Mouse (Mus musculus): ENCODE data around the gene Ubl5. TPM values are rescaled to one million over a fixed set of nuclear protein-coding genes. Genes with fewer than 3 reads are reported as not detected.
A peak's percentile ranks its signal among the peaks of the same experiment; 100 is the strongest.
"Not testable (repeated sequence)": the region's sequence is repeated elsewhere in the genome, so short reads cannot be mapped to it uniquely, and the experiment has no call there.

Gene Ubl5
- polyA plus RNA-seq (2017; shearing (Covaris generic)) = 100 to 1,000 TPM; 323 to 416 (median 337) TPM

DNA sequence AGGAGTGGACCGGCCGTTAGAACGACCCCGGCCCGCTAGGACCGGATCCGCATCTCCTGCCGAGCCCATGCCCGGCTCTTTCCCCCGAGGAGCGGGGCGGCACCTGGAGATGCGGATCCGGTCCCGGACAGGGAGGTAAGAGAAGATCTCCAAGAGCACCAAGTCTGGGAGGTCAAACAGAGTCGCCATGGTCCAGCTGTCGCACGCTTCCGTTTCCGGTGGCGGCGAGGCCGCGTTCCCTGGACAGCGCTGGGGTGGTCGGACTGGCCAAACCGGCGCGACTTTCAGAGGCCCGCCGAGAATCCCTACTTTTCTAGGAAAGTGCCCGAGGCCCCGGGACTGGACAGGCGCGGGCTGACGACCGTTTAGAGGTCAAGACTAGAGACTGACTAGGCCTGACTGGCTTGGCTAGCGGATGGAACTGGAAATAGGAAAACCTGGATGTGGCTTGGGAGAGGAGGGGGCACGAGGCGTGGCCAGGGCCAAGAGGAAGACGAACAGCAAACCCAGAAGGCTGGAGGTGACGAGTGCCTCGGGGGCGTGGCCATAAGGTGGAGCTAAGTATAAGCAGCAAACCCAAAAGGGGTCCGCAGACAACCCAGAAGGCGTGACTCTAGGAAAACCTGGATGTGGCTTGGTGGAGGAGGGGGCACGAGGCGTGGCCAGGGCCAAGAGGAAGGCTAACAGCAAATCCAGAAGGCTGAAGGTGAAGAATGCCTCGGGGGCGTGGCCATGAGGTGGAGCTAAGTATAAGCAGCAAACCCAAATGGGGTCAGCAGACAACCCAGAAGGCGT lies at the start of gene Ubl5:
Ubl5 (plus strand) TSS at position 778 of the 795 bp plus-strand sequence.
- no peak for ATAC-seq

GRCm38 (mm10) chr9:20601270-20601669 lies 41.4 kb upstream of the Ubl5 start:
- no peak for ATAC-seq

- ATAC-seq = no peak
Measured at GRCm38 (mm10) chr9:20606269-20606668, 36.4 kb upstream of the Ubl5 start.

GRCm38 (mm10) chr9:20607100-20607974 lies 35.3 kb upstream of the Ubl5 start:
- peak; percentile 94 for ATAC-seq

DNA sequence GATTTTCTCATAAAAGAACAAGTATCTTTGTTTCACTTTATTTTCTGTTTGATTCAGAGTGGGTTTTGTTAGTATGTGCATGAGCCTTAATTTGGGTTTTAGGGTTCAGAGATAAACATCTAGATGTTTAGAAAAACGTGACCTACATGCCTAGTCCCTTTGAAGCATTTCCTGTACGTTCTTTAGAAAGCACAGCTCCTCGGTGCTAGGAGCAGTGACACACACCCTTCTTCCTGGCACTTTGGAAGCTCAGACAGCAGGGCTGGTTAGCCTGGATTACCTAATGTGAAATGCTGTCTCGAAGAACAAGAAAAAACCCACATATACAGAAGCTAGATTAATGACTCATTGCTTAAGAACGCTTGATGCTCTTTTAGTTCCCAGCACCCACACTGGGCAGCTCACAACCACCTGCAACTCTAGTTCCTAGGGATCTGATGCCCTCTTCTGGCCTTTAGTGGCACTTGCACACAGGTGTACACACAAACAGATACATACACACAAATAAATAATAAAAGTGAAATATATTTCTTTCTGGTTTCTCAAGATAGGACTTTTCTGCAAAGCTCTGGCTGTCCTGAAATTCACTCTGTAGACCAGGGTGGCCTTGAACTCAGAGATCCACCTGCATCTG lies 32.7 kb upstream of the Ubl5 start:
- no peak for ATAC-seq

GRCm38 (mm10) chr9:20611976-20612375 lies 30.7 kb upstream of the Ubl5 start:
- no peak for ATAC-seq

GRCm38 (mm10) chr9:20616685-20617084 lies 26.0 kb upstream of the Ubl5 start:
- no peak for ATAC-seq

DNA sequence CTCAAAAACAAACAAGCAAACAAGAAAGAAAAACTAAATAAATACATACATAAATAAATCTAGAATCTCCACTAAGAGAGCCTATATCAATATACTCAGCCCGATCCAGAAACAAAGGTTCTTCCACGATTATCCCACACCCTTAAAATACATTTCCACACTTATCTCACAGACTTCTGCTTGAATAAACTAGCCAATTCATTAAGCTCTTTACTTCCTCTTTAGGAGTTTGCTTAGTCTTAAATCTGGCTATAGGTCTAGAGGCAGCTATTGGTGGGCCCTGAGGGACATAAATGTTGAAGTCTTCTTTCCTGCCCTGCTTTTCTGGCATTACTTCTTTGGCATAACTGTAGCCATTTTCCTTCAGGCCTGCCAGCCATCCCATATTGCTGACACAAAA lies 11.3 kb upstream of the Ubl5 start:
- no peak for ATAC-seq

DNA sequence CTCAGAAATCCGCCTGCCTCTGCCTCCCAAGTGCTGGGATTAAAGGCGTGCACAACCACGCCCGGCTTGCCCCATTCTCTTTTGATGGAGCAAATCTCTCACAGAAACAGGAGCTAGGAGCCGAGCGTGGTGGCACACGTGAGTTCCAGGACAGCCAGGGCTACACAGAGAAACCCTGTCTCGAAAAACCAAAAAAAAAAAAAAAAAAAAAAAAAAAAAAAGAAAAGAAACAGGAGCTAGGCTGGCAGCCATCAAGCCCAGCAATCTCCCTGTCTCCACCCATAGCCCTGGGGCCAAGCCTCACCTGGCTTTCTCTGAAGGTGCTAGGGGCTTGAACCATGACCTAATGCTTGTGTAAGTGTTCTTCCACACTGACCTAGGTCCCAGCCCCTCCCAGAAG lies 7.0 kb upstream of the Ubl5 start:
- ATAC-seq = not testable (repeated sequence)

DNA sequence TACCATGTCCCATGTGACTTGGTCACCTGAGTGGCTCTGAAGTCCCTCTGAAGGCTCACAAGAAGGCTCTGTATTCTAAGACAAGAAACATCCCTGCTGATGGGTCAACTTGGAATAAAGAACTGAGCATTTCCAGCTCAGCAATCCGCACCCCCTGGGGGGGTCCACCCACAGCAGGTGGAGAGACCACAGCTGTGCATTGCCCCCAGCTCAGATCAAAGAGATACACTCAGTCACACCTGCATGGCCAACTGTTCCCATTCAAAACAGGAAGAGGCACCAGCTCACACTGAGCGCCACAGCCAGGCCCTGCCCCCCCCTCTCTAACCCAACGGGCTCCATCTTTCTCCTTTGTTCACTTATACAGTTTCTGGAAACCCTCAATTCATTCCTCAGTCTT lies 6.4 kb upstream of the Ubl5 start:
- no peak for ATAC-seq

DNA sequence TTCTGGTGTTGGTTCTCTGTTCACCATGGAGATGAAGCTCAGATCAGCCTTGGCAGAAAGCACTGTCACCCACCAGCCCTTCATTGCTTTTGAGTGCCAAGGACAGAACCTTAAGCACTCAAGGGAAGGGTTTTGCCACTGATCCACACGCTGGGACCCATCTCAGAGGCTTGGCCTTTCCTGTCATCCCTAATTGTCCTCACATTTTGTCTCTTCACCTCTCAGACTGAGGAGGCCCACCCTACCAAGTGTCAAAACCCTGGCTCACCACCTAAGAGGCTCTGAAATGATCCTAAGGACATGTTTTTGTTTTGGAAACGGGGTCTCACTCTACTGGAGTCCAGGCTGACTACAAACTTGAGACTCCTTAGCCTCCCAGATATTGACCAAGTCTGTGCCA lies 5.9 kb upstream of the Ubl5 start:
- ATAC-seq = no peak

DNA sequence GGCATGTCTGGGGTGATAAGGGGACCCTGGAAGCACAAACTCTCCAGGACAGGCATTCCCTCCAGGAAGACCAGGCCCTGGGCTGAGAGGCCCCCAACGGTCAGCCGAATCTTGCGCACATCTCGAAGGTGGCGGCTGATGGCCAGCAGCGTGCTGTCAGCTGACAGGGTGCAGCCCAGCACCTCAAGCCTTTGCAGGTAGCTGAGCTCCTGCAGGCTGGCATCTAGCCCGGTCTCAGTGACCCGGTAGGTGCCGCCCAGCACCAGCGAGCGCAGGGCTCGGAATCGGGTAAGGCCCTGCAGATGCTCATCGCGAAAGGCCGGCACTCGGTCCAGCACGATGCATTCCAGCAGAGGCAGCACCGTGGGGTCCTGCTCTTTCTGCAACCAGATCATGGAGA lies 4.1 kb upstream of the Ubl5 start:
- no peak for ATAC-seq

GRCm38 (mm10) chr9:20639486-20639885 lies 3.2 kb upstream of the Ubl5 start:
- ATAC-seq = no peak

GRCm38 (mm10) chr9:20641501-20641900 lies 1.2 kb upstream of the Ubl5 start:
- no peak for ATAC-seq

DNA sequence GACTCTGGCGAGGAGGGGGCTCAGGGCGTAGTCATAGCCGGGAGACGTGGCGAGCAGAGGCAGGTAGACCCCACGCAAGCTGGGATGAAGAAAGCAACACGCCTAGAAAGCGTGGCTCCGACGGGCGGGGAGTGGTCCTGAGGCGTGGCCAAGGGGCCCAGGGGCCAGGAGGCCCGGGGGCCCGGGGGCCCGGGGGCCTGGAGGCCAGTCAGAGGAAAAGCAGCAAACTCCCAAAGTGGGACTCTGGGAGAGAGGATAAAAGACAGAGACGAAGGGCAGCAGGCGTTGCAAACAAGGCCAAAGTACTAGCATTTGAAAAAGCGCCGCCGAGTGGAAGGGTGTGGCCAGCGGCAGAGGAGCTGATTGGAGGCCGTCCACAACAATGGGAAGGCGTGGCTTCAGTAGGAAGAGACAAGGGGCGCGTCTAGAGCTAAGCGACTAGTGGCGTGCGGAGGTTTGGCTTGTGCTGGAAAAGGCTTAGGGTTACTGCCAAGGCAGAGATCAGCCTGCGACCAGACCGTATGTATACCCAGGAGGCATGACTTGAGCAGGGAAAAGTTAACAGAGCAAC lies 303 bp downstream of the Ubl5 start:
- peak; percentile 83 for ATAC-seq

- ATAC-seq = peak; percentile 25
Measured at GRCm38 (mm10) chr9:20643781-20644180, 1.1 kb downstream of the Ubl5 start.

DNA sequence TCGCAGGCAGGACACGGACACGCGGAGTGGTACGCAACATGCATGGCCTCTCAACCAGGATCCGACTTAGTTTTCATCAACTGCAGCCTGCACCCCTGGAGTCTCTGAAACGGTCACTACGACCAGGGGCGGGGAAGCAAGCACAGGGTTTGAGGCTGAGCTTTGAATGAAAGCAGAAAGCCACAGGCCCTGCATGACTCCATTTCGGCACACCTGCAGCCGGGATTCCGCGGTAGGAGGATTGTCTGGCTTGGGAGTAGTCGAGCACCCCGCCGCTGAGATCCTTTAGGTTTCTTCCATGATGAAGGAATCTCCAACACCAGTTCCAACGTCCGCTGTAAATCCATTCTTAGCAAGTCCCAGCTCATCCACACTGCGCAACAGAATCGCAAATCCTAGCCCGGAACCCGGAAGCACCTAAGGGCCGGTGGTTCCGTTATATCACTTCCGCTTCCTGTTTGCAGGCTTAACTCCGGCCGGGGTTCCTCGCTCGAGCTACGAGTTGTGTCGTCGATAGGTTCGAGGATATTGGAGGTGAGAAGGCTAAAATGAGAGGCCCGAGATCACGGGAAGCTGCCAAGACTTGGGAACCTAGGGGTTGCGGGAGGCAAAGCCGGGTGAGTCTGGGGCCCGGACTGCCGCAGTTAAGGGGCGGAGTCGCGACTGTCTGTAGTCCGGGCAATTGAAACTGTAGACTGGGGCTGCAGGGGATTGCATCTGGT lies 1.8 kb downstream of the Ubl5 start, which contains the start of gene Fbxl12:
Fbxl12 (minus strand) TSS at position 408 of the 722 bp plus-strand sequence.
- peak; percentile 74 for ATAC-seq

DNA sequence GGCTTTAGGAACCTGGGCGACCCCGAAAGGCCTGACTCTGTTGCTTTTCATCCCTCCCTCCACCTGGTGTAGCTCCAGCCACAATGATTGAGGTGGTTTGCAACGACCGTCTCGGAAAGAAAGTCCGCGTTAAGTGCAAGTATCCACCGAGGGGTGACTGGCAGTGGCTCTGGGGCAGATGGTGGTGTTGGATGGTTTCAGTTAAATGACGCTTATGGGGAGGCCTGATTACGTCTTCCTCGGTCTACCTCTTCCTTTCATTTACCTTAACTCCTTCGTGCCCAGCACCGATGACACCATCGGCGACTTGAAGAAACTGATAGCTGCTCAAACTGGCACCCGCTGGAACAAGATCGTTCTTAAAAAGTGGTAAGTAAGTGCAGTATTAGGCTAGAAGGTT lies 2.4 kb downstream of the Ubl5 start:
- peak; percentile 39 for ATAC-seq

DNA sequence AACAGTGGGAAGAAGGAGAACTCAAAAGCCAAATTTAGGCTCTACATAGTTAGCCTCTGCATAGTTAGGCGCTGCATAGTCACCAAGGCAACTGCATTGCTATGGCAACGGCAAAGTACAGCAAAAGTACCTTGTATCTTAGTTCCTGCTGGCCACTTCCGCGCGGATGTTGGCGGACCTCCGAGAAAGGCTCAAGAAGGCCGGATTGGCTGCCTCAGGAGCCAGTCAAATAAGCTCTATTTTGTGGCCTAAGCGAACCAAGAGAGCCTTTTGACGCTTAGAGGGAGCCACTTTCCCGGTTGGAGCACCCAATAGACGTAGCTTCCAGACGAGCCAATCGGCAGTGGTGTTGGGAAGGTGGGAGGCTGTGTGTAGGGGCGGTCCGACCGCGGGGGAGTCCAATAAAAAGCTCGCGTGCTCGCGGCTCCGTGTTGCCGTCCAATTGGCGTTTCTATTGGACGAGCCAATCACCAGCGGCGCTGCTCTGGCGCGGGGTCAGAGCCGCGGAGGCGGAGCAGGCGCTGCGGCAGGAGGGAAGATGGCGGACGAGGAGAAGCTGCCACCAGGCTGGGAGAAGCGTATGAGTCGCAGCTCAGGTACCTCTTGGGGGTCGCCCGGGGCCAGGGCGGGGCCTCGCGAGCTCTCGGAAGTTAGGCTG lies 9.1 kb downstream of the Ubl5 start, which contains the start of gene Pin1:
Pin1 (plus strand) TSS at position 494 of the 658 bp plus-strand sequence.
- ATAC-seq = peak; percentile 97

GRCm38 (mm10) chr9:20652260-20652658 lies 9.6 kb downstream of the Ubl5 start:
- ATAC-seq = no peak

DNA sequence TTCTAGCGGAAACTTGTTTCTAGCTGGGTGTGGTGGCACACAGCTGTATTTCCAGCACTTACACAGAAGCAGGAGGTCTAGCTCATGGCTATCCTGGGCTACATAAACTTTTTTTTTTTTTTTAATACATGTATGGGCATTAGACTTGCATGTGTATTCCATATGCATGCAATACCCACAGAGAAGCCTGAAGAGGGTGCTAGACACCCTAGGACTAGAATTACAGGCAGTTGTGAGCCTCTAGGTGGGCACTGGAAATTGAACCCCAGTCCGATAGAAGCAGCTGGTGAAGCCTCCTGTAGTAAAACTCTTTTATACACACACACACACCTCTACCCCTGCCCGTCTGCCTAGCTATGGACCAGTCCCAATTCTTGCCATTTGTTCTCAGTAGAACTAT lies 11.2 kb downstream of the Ubl5 start:
- ATAC-seq = no peak
